Mouse (Mus musculus) layer of hippocampus, postnatal 36 days (tissue): ENCODE data around the gene Cchcr1. TPM values are rescaled to one million over a fixed set of nuclear protein-coding genes. Genes with fewer than 3 reads are reported as not detected.
A peak's percentile ranks its signal among the peaks of the same experiment; 100 is the strongest.

Experiments
- DNase-seq, 2 experiments: peaks; one replicate each; pipeline ENCODE4 v3.0.0; 2022
- total RNA-seq, 2 experiments: library from RNA; stranded (reverse); gene quantifications; 2 replicates each; pipeline ENCODE4 v1.2.3; 2021

The Cchcr1 gene
- total RNA-seq, 2 experiments from 2014 or later: 9.3 to 10.0 TPM

DNA sequence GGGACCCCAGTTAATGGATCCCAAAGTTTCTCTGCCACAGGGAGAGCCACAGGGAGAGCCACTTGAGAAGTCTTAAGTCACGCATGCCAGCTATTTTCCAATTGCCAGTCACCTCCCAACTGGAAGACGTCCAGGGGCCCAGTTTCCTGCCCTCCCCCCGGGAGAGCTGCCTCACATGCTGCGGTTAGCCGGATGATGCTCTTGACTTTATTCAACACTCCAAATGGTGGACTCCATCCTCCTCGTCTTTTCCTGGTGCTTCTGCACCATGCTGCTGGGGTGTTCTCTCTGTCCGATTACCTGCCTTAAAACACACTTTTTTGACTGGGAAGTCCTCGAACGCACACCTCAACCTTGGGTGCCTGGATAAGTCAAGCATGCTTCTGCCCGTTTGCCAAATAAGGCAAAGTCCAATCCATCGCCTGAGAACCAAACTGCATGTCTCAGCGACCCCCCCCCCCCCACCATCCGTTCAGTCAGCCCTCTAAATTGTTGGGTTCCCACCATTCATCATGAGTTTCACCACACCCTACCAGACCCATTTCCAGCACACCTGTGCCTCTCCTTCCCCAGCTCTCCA, 39.4 kb downstream of the Cchcr1 start:
- no peak for DNase-seq

- DNase-seq: peak in 1 of 2 experiments; percentile 25
Measured at GRCm38 (mm10) chr17:35556812-35557211, 39.9 kb downstream of the Cchcr1 start.

- no peak for DNase-seq
Measured at GRCm38 (mm10) chr17:35557351-35557750, 40.5 kb downstream of the Cchcr1 start.

DNA sequence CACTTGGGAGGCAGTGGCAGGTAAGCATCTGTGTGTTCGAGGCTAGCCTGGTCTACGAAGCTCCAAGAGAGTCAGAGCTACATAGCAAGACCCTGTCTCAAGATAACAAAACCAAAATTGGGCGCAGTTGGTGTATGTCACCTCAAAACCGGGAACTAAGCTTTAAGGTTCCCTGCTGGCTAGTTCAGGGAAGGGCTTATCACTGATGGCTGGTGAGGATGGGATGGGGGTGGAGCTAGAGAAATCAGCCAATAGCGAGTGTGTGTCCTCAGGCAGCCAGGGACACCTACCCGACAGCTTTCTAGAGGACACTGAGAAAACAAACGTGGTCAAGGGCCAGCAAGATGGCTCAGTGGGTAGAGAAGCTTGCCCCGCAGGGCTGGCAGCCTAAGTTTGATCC, 41.3 kb downstream of the Cchcr1 start:
- DNase-seq: no peak

- no peak for DNase-seq
Measured at GRCm38 (mm10) chr17:35567150-35567549, 50.2 kb downstream of the Cchcr1 start, which contains the start of gene 2300002M23Rik. Gene 2300002M23Rik (plus strand): TSS chr17:35567450.

DNA sequence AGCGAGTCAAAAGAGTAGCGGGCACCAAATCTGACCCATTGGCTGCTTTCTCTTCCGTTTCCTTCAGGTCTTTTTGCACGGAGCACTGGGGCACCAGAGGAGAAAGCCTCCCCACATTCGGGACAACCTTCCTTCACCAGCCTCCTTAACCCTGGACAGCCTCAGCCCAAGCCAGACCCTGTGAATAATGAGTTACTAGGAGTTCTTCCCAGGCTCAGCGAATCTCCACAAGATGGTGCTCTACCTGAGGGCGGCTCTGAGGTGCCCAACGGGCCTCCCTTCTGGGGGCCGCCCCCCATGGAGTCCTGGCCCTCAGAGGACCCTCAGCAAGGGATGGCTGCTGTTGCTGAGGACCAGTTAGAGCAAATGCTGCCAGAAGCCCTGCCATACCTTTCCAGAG, 50.9 kb downstream of the Cchcr1 start:
- DNase-seq: no peak

DNA sequence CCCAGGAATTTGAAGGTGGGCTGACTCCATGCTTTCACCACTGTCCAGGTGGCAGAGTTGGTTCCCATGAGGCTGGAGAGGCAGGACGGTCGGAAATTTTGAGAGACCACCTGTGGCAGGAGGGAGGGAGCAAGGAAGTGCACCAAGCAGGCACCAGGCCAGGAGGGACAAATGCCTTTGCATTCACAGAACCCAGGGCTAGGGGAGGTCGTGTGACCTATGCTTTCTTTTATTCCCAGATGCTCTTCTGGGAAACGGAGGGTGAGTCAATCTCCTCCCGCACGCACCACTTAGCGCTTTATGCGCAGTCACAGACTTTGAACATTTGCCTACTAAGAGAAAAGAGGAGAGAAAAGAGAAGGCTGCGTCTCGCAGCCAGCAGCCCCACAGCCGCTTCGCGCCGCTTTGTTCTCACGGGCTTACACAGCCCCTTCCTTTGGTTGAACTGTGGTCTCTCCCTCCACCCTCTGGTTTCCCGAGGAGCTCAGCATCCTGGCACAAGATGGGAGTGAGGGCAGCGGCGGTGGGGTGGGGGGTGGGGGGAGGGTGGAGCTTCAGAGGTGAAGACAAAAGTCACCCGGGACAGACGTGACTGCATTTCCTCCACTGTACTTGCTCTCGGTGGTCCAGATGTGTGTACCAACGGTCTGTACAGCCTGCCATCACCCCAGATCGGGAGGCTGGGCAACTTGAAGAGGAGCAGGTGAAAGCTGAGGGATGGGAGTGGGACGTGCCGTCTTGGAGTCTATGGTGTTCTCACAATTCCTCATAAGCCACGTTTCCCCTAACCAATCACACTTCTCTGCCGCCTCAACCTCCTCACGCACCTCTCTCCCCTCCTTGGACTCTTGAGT, 52.4 kb downstream of the Cchcr1 start:
- no peak for DNase-seq

- DNase-seq: no peak
Measured at GRCm38 (mm10) chr17:35570836-35571235, 53.9 kb downstream of the Cchcr1 start.

DNA sequence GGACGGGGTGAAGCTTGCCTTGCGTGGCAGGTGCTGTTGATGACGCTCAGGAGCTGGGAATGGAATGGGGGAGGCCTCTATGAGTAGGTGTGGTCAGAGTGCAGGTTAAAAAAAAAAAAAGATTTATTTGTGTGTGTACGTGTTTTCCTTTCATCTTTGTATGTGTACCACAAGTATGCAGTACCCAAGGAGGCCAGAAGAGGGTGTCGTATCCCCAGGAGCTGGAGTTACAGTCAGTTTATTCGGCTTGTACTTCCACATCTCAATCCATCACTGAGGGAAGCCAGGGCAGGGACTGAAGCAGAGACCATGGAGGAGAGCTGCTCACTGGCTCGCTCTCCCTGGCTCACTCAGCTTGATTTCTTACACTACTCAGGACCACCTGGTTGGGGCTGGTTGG, 54.6 kb downstream of the Cchcr1 start:
- DNase-seq: no peak

DNA sequence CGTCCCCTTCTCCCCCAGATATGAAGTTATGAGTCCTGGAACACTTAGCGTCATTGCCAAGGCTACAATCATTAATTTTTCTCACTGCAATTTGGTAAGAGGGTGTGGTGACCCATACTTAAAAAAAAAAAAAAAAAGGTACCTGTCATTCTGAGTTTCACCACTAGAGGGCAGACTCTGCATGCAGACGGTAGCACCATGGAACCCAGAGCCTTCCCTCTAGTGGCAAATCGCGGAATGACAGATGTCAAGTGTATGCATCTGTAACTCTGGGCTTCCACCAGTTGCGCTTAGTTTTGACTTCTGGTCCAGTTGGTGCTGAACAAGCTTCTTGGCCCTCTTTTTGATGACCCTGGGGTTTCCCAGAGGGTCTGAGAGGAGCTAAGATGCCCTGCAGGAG, 61.3 kb downstream of the Cchcr1 start:
- DNase-seq: peak; percentile 40 to 57

Other genes with a start within 250 kb of the Cchcr1 start
- gene H2-Q1, start 196.7 kb upstream of the Cchcr1 start, total RNA-seq: under 1 TPM in 1 of 2 experiments, not detected in 1; 0.20 TPM
- gene H2-Q2, start 174.9 kb upstream of the Cchcr1 start, total RNA-seq: under 1 TPM in 1 of 2 experiments, not detected in 1; 0.37 TPM
- 1 to 10 TPM; 1.3 to 2.5 TPM for gene H2-Q4, start 137.5 kb upstream of the Cchcr1 start, total RNA-seq
- gene H2-Q6, start 92.2 kb upstream of the Cchcr1 start, total RNA-seq: not detected
- gene H2-Q7, start 77.9 kb upstream of the Cchcr1 start, total RNA-seq: under 1 TPM; 0.65 to 0.88 TPM
- gene H2-Q10, start 47.0 kb upstream of the Cchcr1 start, total RNA-seq: under 1 TPM in 1 of 2 experiments, not detected in 1; 0.15 TPM
- gene Pou5f1, start 11.1 kb upstream of the Cchcr1 start, total RNA-seq: under 1 TPM in 1 of 2 experiments, not detected in 1; 0.32 TPM
- 1 to 10 TPM; 4.3 to 5.8 TPM for gene Tcf19, start 276 bp upstream of the Cchcr1 start, total RNA-seq
- under 1 TPM; 0.42 to 0.63 TPM for gene Psors1c2, start 16.1 kb downstream of the Cchcr1 start, total RNA-seq
- gene Cdsn, start 35.0 kb downstream of the Cchcr1 start, total RNA-seq: under 1 TPM in 1 of 2 experiments, not detected in 1; 0.40 TPM
- not detected for gene 2300002M23Rik, start 50.4 kb downstream of the Cchcr1 start, total RNA-seq
- gene Sfta2, start 84.4 kb downstream of the Cchcr1 start, total RNA-seq: not detected
- gene Gm9573, start 109.5 kb downstream of the Cchcr1 start, total RNA-seq: not detected
- not detected for gene Mucl3, start 126.6 kb downstream of the Cchcr1 start, total RNA-seq
- gene Vars2, start 150.5 kb downstream of the Cchcr1 start, total RNA-seq: 10 to 100 TPM; 41.8 to 43.4 TPM
- 10 to 100 TPM; 31.1 to 32.1 TPM for gene Gtf2h4, start 156.6 kb downstream of the Cchcr1 start, total RNA-seq
- 10 to 100 TPM; 62.7 to 63.9 TPM for gene Ddr1, start 187.5 kb downstream of the Cchcr1 start, total RNA-seq